Mouse (Mus musculus): ENCODE data around the gene Slc16a2. TPM values are rescaled to one million over a fixed set of nuclear protein-coding genes. Genes with fewer than 3 reads are reported as not detected.
A peak's percentile ranks its signal among the peaks of the same experiment; 100 is the strongest.

Gene Slc16a2
- polyA plus RNA-seq, 1 experiment from 2014 or later: 8.4 TPM

DNA sequence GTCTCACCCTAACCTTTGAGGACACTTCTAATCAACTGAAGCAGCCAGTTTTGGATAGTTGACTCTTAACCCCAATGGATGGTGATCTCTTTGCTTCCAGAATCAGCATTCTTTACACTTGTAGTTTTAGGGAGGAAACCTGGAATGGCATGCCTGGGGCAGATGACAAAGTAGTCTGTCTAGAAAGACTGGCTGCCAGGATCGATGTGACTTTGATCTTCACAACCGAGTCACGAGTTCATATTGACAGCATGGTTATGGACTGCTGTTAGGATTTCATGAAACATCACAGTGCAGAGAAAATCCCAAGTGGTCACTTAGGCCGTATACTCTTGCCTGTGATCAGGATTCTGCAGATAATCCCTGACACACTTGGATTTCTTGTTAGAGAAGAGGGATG lies 88.7 kb downstream of the Slc16a2 start:
- 0 out of 2 replicates have a peak overlapping the region, but pooled peaks have one; percentile 7 for H3K27ac ChIP-seq (replicated peaks)
- 56% methylated on average over 4 of the region's 4 CpGs for WGBS (ENCODE audit: insufficient replicate concordance)
- H3K4me1 ChIP-seq (replicated peaks): no peaks in the 10 kb centered on the region
- H3K9me3 ChIP-seq (replicated peaks): no peaks in the 10 kb centered on the region
- H3K4me2 ChIP-seq: no peak overlapping the region
- peaks cover 62% of the 10 kb centered on the region for H3K27me3 ChIP-seq
- no peak for ATAC-seq (ENCODE audit: insufficient read depth)
- no peak overlapping the region for H3K9ac ChIP-seq
- H3K36me3 ChIP-seq (replicated peaks): no peaks in the 10 kb centered on the region
- H3K4me3 ChIP-seq (replicated peaks): no peak overlapping the region

GRCm38 (mm10) chrX:103732033-103732703 lies 89.6 kb downstream of the Slc16a2 start:
- Histone ChIP-seq H3K4me1 (replicated peaks) (no peaks in the 10 kb centered on the region), H3K9me3 (replicated peaks) (no peaks in the 10 kb centered on the region), H3K4me3 (replicated peaks) (no peak overlapping the region), H3K27ac (replicated peaks) (peak overlapping the region; percentile 7; the same call in 1 of the 2 replicates), H3K27me3 (peaks cover 54% of the 10 kb centered on the region), H3K9ac (no peak overlapping the region), H3K36me3 (replicated peaks) (no peaks in the 10 kb centered on the region), H3K4me2 (no peak overlapping the region)
- WGBS (ENCODE audit: insufficient replicate concordance): 46% methylated on average over 4 of the region's 4 CpGs
- ATAC-seq (ENCODE audit: insufficient read depth): peak; percentile 67

- WGBS (ENCODE audit: insufficient replicate concordance): 34% methylated on average over 2 of the region's 2 CpGs
- H3K27ac ChIP-seq (replicated peaks): no peak overlapping the region
- ATAC-seq (ENCODE audit: insufficient read depth): peak; percentile 76
These were observed 99.3 kb downstream of the Slc16a2 start for GRCm38 (mm10) chrX:103722437-103722836.

DNA sequence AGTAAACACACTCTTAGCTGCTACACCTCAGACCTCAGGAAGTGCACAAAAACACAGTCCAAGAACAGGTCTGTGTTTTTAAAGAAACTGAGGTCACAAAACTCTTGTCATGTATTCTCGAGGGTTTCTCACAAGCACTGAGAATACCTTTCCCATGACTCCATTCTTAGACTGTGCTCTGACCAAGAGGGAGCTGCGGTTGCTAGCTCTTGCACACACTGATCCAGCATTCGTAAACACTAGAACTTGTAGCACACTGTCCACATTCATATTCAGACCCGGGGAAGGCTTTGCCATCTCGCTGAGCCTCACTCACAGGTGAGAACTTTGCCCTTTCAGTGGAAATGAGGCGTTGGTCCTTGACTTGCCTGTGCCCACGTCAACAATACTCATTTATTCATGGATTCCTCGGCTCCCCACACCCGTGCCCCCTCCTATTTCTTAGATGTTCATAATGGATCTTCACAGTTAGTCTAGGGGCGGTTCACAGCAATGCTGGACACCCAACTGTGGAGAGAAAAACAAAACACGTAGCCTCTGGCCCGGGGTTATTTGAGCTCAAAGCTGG lies 102.1 kb downstream of the Slc16a2 start:
- H3K36me3 ChIP-seq (replicated peaks): no peaks in the 10 kb centered on the region
- no peak overlapping the region for H3K4me3 ChIP-seq (replicated peaks)
- no peak overlapping the region for H3K4me2 ChIP-seq
- H3K9me3 ChIP-seq (replicated peaks): no peaks in the 10 kb centered on the region
- no peak for ATAC-seq (ENCODE audit: insufficient read depth)
- no peaks in the 10 kb centered on the region for H3K4me1 ChIP-seq (replicated peaks)
- H3K27ac ChIP-seq (replicated peaks): no peak overlapping the region
- WGBS (ENCODE audit: insufficient replicate concordance): 50% methylated on average over 12 of the region's 12 CpGs
- H3K27me3 ChIP-seq: peaks cover 25% of the 10 kb centered on the region
- no peak overlapping the region for H3K9ac ChIP-seq

More at GRCm38 (mm10) chrX:103722437-103722836, 99.3 kb downstream of the Slc16a2 start:
- no peaks in the 10 kb centered on the region for H3K4me1 ChIP-seq (replicated peaks)
- no peak overlapping the region for H3K9ac ChIP-seq
- no peak overlapping the region for H3K4me3 ChIP-seq (replicated peaks)
- H3K4me2 ChIP-seq: no peak overlapping the region
- peaks cover 19% of the 10 kb centered on the region for H3K27me3 ChIP-seq
- H3K36me3 ChIP-seq (replicated peaks): no peaks in the 10 kb centered on the region
- no peaks in the 10 kb centered on the region for H3K9me3 ChIP-seq (replicated peaks)

- Histone ChIP-seq H3K4me3 (replicated peaks) (no peak overlapping the region), H3K9me3 (replicated peaks) (no peaks in the 10 kb centered on the region), H3K9ac (no peak overlapping the region), H3K36me3 (replicated peaks) (no peaks in the 10 kb centered on the region), H3K4me2 (no peak overlapping the region), H3K27me3 (peaks cover 58% of the 10 kb centered on the region), H3K4me1 (replicated peaks) (no peaks in the 10 kb centered on the region), H3K27ac (replicated peaks) (no peak overlapping the region)
- ATAC-seq (ENCODE audit: insufficient read depth): no peak
- 55% methylated on average over 7 of the region's 7 CpGs for WGBS (ENCODE audit: insufficient replicate concordance)
These were observed 108.9 kb downstream of the Slc16a2 start for GRCm38 (mm10) chrX:103712922-103713321.

- H3K9me3 ChIP-seq (replicated peaks): no peaks in the 10 kb centered on the region
- ATAC-seq (ENCODE audit: insufficient read depth): no peak
- no peak overlapping the region for H3K4me2 ChIP-seq
- no peak overlapping the region for H3K27ac ChIP-seq (replicated peaks)
- peaks cover 74% of the 10 kb centered on the region for H3K27me3 ChIP-seq
- no peak overlapping the region for H3K9ac ChIP-seq
- no peak overlapping the region for H3K4me3 ChIP-seq (replicated peaks)
- no peaks in the 10 kb centered on the region for H3K4me1 ChIP-seq (replicated peaks)
- 48% methylated on average over 2 of the region's 2 CpGs for WGBS (ENCODE audit: insufficient replicate concordance)
- no peaks in the 10 kb centered on the region for H3K36me3 ChIP-seq (replicated peaks)
These were observed 112.1 kb downstream of the Slc16a2 start for GRCm38 (mm10) chrX:103709671-103710070.

DNA sequence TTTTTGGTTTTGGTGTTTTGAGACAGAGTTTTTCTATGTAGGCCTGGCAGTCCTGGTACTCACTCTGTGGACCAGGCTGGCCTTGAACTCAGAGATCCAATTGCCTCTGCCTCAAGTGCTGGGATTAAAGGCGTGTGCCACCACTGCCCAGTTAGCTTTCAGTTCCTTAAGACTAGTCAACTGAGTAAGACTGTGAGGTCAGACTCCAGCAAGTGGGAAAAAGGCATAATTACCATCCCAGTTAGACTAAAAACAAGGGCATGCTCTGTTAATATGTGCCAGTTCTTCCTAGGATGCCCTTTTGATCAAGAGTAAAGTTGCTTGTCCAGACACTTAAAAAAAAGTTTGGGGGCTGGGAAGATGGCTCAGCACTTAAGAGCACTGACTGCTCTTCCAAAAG lies 113.2 kb downstream of the Slc16a2 start:
- no peak overlapping the region for H3K27ac ChIP-seq (replicated peaks)
- H3K9ac ChIP-seq: no peak overlapping the region
- no peaks in the 10 kb centered on the region for H3K9me3 ChIP-seq (replicated peaks)
- H3K4me3 ChIP-seq (replicated peaks): no peak overlapping the region
- no peak overlapping the region for H3K4me2 ChIP-seq
- H3K4me1 ChIP-seq (replicated peaks): no peaks in the 10 kb centered on the region
- H3K36me3 ChIP-seq (replicated peaks): no peaks in the 10 kb centered on the region
- H3K27me3 ChIP-seq: peaks cover 79% of the 10 kb centered on the region
- ATAC-seq (ENCODE audit: insufficient read depth): no peak
- WGBS (ENCODE audit: insufficient replicate concordance): 54% methylated on average over 1 of the region's 1 CpGs

- ATAC-seq (ENCODE audit: insufficient read depth): no peak
- WGBS (ENCODE audit: insufficient replicate concordance): 77% methylated on average over 4 of the region's 4 CpGs
- H3K27me3 ChIP-seq: peaks cover 80% of the 10 kb centered on the region
These were observed 117.2 kb downstream of the Slc16a2 start for GRCm38 (mm10) chrX:103704611-103705010.

DNA sequence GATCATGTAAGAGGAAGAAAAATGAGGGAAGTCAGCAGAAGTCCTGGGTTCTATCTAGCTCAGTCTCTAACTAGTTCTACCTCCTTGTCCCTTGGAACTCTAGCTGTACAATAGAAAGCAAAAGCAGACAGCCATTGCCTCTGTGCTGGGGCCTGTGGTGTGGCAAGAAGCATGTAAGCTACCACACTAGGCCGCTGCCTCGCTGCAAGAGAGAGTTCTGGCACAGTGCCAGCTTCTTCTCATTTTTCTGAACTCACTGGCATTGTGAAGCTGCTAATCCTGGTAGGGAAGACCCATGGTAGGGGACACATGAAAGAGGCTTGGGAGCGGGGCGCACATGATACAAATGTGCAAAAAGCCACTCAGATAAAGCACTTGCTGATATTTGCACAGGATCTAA lies 117.8 kb downstream of the Slc16a2 start:
- ATAC-seq (ENCODE audit: insufficient read depth): no peak
- 54% methylated on average over 4 of the region's 4 CpGs for WGBS (ENCODE audit: insufficient replicate concordance)
- Histone ChIP-seq H3K4me2 (no peak overlapping the region), H3K36me3 (replicated peaks) (no peaks in the 10 kb centered on the region), H3K27me3 (peaks cover 80% of the 10 kb centered on the region), H3K27ac (replicated peaks) (no peak overlapping the region), H3K9ac (no peak overlapping the region), H3K4me1 (replicated peaks) (no peaks in the 10 kb centered on the region), H3K4me3 (replicated peaks) (no peak overlapping the region), H3K9me3 (replicated peaks) (no peaks in the 10 kb centered on the region)

More at GRCm38 (mm10) chrX:103704611-103705010, 117.2 kb downstream of the Slc16a2 start:
- Histone ChIP-seq H3K27ac (replicated peaks) (no peak overlapping the region), H3K9ac (no peak overlapping the region), H3K4me1 (replicated peaks) (no peaks in the 10 kb centered on the region), H3K4me3 (replicated peaks) (no peak overlapping the region), H3K36me3 (replicated peaks) (no peaks in the 10 kb centered on the region), H3K4me2 (no peak overlapping the region), H3K9me3 (replicated peaks) (no peaks in the 10 kb centered on the region)

GRCm38 (mm10) chrX:103697796-103698195 lies 124.0 kb downstream of the Slc16a2 start:
- no peak for ATAC-seq (ENCODE audit: insufficient read depth)
- H3K27me3 ChIP-seq: peaks cover 94% of the 10 kb centered on the region
- H3K4me1 ChIP-seq (replicated peaks): no peaks in the 10 kb centered on the region
- no peak overlapping the region for H3K4me3 ChIP-seq (replicated peaks)
- WGBS (ENCODE audit: insufficient replicate concordance): 45% methylated on average over 2 of the region's 2 CpGs
- no peak overlapping the region for H3K27ac ChIP-seq (replicated peaks)
- H3K9ac ChIP-seq: no peak overlapping the region
- H3K4me2 ChIP-seq: no peak overlapping the region
- no peaks in the 10 kb centered on the region for H3K36me3 ChIP-seq (replicated peaks)
- no peaks in the 10 kb centered on the region for H3K9me3 ChIP-seq (replicated peaks)

DNA sequence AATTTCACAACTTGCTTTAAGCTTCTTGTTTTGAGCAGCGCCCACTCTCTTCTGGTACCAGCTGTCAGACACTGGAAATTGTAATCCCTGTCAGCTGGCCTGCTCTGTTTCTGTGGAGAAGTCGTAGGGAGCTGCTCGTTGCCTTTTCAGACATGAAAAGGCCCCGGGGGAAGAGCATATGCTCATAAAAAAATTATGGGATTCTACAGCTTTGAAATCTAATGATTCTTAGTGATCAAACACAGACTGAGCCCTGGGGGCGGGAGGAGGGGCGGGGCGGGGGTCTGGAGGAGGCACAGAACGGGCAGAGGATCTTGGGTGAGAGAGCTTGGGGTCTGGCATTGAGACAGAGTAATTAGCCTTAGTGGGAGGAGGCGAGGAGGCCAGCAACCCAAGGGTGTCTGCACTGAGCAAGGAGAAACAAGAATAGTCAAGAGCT lies 125.7 kb downstream of the Slc16a2 start:
- Histone ChIP-seq H3K4me1 (replicated peaks) (no peaks in the 10 kb centered on the region), H3K4me3 (replicated peaks) (no peak overlapping the region), H3K27me3 (peaks cover 89% of the 10 kb centered on the region), H3K36me3 (replicated peaks) (no peaks in the 10 kb centered on the region), H3K9ac (no peak overlapping the region), H3K27ac (replicated peaks) (no peak overlapping the region), H3K9me3 (replicated peaks) (no peaks in the 10 kb centered on the region), H3K4me2 (peak overlapping the region; percentile 70; the same call in 1 of the 2 replicates)
- ATAC-seq (ENCODE audit: insufficient read depth): no peak
- 9% methylated on average over 9 of the region's 9 CpGs for WGBS (ENCODE audit: insufficient replicate concordance)
